Mouse (Mus musculus) c-Kit-positive CD71-positive TER-119-positive erythroid progenitor cells, embryonic 14.5 days (primary cell): ENCODE results near the gene Tk1.
"Not testable (repeated sequence)": the region's sequence is repeated elsewhere in the genome, so short reads cannot be mapped to it uniquely, and the experiment has no call there.

Experiments used
- DNase-seq: peaks from one replicate; pipeline ENCODE4 v3.0.0-alpha.2; 2013; ENCODE audit warnings: low spot score

The Tk1 gene

GRCm38 (mm10) chr11:117821868-117822267 lies 4.0 kb downstream of the Tk1 start:
- DNase-seq = no peak

GRCm38 (mm10) chr11:117820173-117820572 lies 5.7 kb downstream of the Tk1 start:
- no peak for DNase-seq

- no peak for DNase-seq
Measured at GRCm38 (mm10) chr11:117819095-117819494, 6.8 kb downstream of the Tk1 start.

GRCm38 (mm10) chr11:117816389-117816996 lies 9.4 kb downstream of the Tk1 start:
- no peak for DNase-seq

DNA sequence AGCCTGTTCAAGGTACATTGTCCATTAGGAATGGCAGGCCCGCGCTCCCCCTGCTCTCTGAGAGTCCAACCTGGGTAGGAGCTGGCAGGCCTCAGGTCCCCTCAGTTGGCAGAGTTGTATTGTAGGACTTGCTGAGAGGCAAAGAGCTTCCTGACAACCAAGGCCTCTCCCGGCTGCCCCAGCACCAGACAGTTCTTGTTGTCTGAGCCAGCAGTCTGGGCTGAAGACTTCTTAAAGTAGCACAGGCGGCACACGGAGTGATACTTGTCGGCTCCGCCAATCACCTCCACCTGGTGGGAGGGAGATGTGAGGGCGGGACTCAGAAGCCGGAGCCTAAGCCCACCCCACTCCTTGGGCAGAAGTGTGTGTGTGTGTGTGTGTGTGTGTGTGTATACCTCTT lies 10.0 kb downstream of the Tk1 start:
- DNase-seq = not testable (repeated sequence)

GRCm38 (mm10) chr11:117814704-117815366 lies 11.1 kb downstream of the Tk1 start:
- DNase-seq = no peak

DNA sequence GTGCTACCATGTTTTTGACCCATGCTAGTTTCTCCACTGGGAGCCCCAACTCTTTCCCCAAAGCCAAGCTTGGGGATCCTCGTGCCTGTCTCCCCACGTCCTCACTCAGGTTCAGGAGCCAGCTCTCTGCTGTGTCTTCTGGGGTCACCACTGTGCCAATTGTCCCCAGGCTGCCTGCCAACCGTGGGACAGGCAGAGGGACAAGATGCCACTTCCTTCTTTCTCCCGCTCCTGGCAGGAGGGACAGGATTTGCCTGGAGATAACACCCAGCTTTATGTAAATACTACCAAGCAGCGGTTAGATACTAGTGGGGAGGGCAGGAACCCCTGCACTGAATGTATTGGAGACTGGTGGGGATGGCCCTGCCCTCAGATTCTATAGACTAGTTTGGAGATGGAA lies 12.0 kb downstream of the Tk1 start:
- DNase-seq = no peak

DNA sequence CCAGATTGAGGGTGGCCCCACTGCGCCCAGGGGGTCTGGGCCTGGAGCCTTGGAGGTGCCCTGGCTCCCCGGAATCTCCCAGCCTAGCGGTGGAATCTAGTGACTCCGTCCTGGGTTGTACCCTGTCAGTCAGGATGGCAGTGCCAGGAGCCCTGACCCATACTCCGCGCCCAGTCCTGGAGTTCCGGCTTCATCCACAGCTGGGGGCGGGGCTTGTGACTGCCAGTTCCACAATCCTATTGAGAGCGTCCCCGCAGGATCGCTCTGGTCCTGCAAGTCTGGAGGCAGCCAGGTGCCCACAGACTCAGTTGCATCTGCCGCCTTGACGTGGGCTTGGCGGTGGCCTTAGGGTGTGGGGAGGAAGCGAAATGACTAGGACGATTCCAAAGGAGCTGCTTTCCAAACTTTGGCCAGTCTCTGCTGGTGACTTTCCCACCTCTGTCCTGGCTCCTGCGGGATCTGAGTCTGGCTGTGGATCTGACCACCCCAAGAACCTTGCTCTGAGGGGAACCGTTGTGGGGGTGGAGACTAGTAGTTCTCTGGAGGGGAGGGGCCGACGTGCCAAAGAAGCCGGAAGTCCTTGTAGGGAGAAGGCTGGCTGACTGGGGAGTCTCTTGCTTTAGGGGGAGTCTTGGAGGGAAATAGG lies 15.4 kb downstream of the Tk1 start:
- peak; percentile 78 for DNase-seq

- peak; percentile 77 for DNase-seq
Measured at GRCm38 (mm10) chr11:117809407-117810311, 16.2 kb downstream of the Tk1 start, which contains the start of the genes Gm20708 and Syngr2. TSS of gene Gm20708 (plus strand) at chr11:117809668. TSS of gene Syngr2 (plus strand) at chr11:117809668.

DNA sequence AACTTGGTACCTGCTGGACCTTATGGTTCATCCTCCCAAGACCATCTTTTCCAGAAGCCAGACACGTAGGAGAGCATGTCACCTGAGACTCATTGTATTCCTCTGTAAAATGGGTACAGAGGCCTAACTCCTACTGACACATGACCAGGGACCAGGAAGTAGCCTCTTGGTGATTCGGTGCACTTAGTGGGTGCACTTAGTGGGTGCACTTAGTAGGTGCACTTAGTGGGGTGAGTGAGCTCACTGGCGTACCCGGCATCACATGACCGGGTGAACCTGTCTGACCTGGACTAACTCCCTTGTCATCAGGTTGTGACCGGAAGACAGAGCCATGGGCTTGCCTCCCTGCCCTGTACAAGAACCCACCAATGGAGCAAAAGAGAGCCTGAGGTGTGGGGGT lies 19.1 kb downstream of the Tk1 start:
- no peak for DNase-seq

DNA sequence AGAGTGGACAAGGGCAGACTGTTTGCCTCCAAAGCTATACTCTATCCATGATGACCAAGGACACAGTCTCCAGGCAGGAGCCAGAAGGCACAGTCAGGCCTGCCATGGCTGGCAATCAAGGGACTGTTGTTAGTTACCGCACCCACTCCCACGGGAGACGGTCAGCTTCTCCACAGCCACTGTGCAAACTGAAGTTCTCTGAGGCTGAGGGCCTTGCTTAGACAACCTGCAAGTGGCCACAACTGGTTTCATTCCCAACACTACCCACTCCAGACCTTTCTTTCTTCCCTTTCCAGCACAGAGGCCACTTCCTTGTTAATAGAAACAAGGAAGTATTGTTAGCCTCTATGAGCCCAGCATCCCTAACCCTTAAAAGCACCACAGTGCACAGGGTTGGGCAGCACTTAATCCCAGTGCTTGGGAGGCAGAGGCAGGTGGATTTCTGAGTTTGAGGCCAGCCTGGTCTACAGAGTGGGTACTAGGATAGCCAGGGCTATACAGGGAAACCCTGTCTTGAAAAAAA lies 22.7 kb downstream of the Tk1 start:
- DNase-seq = no peak

DNA sequence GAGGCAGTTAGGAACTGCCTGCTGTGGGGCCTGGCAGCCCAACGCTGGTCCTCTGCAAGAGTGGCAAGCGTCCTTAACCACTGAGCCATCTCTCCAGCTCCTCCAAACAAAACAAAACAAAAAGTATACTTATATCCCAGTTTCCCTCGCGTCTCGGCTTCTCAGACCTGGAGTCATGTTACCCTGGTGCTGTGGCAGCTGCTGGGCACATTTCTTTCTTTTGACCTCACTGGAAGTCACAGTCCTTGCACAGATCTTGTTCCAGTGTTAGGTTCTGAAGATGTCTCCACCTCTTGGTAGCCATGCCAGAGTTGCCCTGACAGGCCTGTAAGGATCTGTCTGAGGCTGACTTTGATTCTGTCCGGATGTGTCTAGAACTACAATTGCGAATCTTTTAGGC lies 24.2 kb downstream of the Tk1 start:
- no peak for DNase-seq

DNA sequence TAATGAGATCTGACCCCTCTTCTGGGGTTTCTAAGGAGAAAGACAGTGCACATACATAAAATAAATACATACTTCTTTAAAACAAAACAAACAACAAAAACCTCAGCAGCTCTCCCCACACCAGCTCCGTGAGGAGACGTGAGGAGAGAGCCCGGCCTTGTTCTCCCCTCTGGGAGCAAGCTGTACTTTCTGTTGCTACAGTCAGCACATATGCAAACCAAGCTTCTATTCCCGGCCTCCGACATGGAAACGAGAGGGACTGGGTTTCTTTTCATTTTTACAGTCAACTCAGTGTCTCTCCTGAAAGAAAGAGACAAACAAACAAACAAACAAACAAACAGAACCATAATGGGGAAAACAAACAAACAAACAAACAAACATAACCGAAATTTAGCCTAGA lies 25.9 kb downstream of the Tk1 start:
- no peak for DNase-seq

GRCm38 (mm10) chr11:117799174-117799573 lies 26.7 kb downstream of the Tk1 start:
- DNase-seq = no peak

DNA sequence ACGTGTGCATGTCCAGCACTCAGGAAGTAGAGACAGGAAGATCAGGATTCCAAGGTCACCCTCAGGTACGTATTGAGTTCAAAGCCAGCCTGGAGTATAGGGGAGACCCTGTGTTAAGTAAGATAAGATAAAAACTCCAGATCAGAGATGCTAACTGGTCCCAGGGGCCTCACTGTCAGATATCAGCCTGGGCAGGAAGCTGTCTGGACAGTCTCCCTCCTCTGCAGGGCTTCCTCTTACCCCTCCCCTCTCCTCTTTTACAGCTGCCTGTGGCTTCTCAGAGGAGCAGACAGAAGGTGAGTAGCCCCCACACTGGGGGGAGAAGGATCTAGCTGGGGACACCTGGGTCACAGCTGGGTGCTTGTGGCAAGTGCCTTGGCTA lies 27.7 kb downstream of the Tk1 start:
- DNase-seq = no peak

DNA sequence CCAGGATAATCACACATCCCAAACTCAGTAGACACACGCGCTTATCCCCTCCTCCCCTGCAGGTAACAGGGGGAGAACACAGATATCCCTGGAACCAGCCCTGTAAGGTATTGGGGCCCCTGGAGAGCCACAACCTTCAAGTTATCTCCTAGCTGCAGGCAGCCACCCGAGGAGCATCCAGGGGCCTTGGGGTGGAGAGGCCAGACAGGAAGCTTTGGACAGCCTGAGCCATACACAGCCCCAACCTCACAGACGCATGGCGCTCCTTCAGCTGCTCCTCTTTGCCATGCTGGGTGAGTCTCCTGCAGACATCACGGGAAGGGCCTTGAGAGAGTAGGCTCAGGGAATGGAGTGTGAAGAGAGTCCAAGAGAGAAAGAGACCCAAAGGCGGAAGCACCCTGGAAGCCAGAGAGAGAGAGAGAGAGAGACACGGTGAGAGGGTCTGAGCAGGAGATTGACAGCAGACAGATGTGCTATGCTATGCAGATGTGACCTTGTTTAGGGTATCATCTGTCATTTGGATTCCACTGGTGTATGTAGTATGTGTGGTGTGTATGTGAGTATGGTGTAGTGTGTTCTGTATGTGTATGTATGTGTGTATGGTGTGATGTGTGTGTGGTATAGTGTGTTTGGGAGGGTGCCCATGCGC lies 28.3 kb downstream of the Tk1 start, which contains the start of gene 6030468B19Rik:
Gene 6030468B19Rik, plus strand, starts transcription at position 150 of the 649 bp plus-strand sequence.
- peak; percentile 90 for DNase-seq

DNA sequence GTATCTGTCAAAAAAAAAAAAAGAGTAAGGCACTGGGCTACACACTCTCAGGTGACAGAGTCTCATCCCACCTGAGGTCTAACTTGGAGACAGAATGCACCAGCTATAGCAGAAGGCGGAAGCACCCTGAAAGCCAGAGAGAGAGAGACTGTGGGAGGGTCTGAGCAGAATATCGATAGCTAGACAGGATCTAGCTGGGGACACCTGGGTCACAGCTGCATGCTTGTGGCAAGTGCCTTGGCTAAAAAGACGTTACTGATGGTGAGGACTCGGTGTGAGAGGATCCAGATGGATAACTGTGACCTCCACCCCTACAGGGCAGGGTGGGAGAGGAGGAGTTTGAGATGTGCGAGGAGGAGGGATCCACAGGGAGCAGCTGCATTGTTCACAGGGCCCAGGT lies 28.9 kb downstream of the Tk1 start:
- no peak for DNase-seq

DNA sequence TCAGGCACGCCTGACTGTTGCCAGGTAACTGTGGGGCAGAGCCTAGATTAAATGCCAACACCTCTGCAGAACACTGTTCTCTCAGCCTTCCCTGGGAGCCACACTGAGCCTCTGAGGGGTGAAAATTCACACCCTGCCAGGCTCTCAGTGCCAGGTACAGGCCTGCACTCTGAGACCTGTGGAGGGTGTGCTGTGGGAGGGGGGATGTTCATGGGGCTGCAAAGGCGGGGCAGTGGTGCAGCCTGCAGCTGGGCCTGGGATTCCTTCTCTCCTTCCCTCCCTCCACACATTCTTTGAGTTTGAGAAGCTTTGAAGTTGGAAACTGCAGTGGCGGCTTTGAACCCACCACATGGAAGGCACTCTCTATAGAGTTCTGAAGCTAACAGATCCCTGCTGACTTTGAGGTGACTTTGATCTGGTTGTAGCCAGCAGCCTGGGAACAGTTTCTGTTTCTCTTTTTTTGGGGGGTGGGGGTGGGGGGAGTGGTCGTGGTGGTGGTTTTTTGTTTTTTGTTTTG lies 31.8 kb downstream of the Tk1 start:
- DNase-seq = no peak

- peak; percentile 90 for DNase-seq
Measured at GRCm38 (mm10) chr11:117792281-117792888, 33.5 kb downstream of the Tk1 start.

- DNase-seq = no peak
Measured at GRCm38 (mm10) chr11:117791441-117791761, 34.5 kb downstream of the Tk1 start.
